In the genomic region with DNA sequence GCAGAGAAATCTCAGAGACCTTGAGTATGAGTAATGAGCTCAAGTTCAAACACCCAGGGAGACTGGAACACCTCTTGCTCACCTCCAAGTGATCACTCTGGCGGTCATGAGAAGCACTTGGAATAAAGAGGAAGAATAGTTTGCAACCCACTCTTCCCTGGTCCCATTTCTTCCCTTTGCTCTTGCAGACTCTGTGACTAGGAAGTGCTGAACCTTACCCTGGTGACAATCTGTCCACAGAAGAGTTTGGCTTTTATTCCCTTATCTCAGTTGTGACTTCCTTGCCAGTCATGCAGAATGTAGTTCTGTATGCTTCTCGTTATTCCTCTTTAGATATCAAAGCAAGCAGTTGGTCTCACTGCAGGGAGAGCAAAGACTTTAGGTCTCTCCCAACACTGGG, we compare ENCODE assay signal across 21 mouse cellular contexts.
"Had no signal": no experiment of that assay in that cellular context is flagged by ENCODE, and none has a peak within 500 bp of the region (broad histone marks: within the 10 kb centered on the region; RNA-seq: fewer than 3 reads in every experiment).

No protein-coding gene starts in this region.

- H3K27me3 ChIP-seq: heart, embryonic 12.5 days; hindbrain, embryonic 13.5 days; hindbrain, embryonic 15.5 days; limb, embryonic 13.5 days; limb, embryonic 15.5 days; liver, embryonic 12.5 days had no signal

- DNase-seq: gastrocnemius, postnatal 14 days; gastrocnemius, postnatal 36 days; heart, adult 18-20 months; heart, postnatal 14 days; heart, postnatal 36 days; kidney, adult 18-20 months; kidney, adult 8-10 months; kidney, postnatal 10 days; kidney, postnatal 25 days; kidney, postnatal 4 days; left cerebral cortex, postnatal 4 days had no signal

- H3K36me3 ChIP-seq: heart, embryonic 10.5 days; heart, embryonic 12.5 days; hindbrain, embryonic 13.5 days; hindbrain, embryonic 15.5 days; limb, embryonic 13.5 days; limb, embryonic 15.5 days; liver, embryonic 12.5 days had no signal

- H3K4me2 ChIP-seq: heart, embryonic 12.5 days; hindbrain, embryonic 13.5 days; hindbrain, embryonic 15.5 days; limb, embryonic 13.5 days; limb, embryonic 15.5 days; liver, embryonic 12.5 days had no signal

- H3K27ac ChIP-seq: heart, embryonic 10.5 days; hindbrain, embryonic 13.5 days; hindbrain, embryonic 15.5 days; hindbrain, postnatal 0 days; layer of hippocampus, adult 2 months; left cerebral cortex, adult 2 months; limb, embryonic 13.5 days; limb, embryonic 15.5 days; liver, embryonic 12.5 days had no signal

- H3K4me1 ChIP-seq: hindbrain, embryonic 13.5 days; hindbrain, embryonic 15.5 days; limb, embryonic 13.5 days had no signal

- ATAC-seq: hindbrain, postnatal 0 days; liver, embryonic 12.5 days had no signal

- H3K9me3 ChIP-seq: heart, embryonic 10.5 days; heart, embryonic 12.5 days; hindbrain, embryonic 13.5 days; hindbrain, embryonic 15.5 days; limb, embryonic 13.5 days; limb, embryonic 15.5 days; liver, embryonic 12.5 days had no signal

- H3K9ac ChIP-seq: heart, embryonic 12.5 days; hindbrain, embryonic 13.5 days; hindbrain, embryonic 15.5 days; limb, embryonic 13.5 days; limb, embryonic 15.5 days; liver, embryonic 12.5 days had no signal

- H3K4me3 ChIP-seq: heart, embryonic 10.5 days; heart, embryonic 12.5 days; hindbrain, embryonic 13.5 days; hindbrain, embryonic 15.5 days; layer of hippocampus, adult 2 months; left cerebral cortex, adult 2 months; limb, embryonic 13.5 days; limb, embryonic 15.5 days; liver, embryonic 12.5 days had no signal
